Mouse (Mus musculus) forebrain, embryonic 11.5 days (tissue): ENCODE measurements around the gene Jarid2. TPM values are rescaled to one million over a fixed set of nuclear protein-coding genes. Genes with fewer than 3 reads are reported as not detected.

Experiments
- ATAC-seq: fragments of 200-750 bp; cut with Nextera tagmentation; replicated peaks from 2 replicates; pipeline ENCODE4 v1.8.0; 2017; ENCODE audit warnings: moderate TSS enrichment; ENCODE audit not compliant: low FRiP score
- DNase-seq: peaks from one replicate; pipeline ENCODE4 v3.0.0-alpha.2; 2017; ENCODE audit warnings: low spot score
- H3K27ac ChIP-seq: fragments of 300-500 bp; sonication (generic); 2 replicates; pipeline ENCODE4 v1.5.1; 2014; ENCODE audit warnings: low read depth, low read length
- H3K27me3 ChIP-seq: fragments of 300-500 bp; sonication (generic); 2 replicates; pipeline ENCODE4 v1.6.1; 2014; ENCODE audit warnings: mild to moderate bottlenecking, low read length, mixed read lengths; ENCODE audit not compliant: control insufficient read depth, insufficient read depth
- H3K36me3 ChIP-seq: fragments of 300-500 bp; sonication (generic); 2 replicates; pipeline ENCODE4 v1.6.1; 2014; ENCODE audit warnings: mild to moderate bottlenecking, low read length, moderate library complexity, mixed read lengths; ENCODE audit not compliant: control insufficient read depth, insufficient read depth
- H3K4me1 ChIP-seq: fragments of 300-500 bp; sonication (generic); replicated peaks from 2 replicates; pipeline ENCODE4 v1.6.1; 2014; ENCODE audit warnings: low read length, mixed read lengths; ENCODE audit not compliant: control insufficient read depth, insufficient read depth
- H3K4me2 ChIP-seq: fragments of 300-500 bp; sonication (generic); 2 replicates; pipeline ENCODE4 v1.6.1; 2014; ENCODE audit warnings: low read depth, mild to moderate bottlenecking, low read length, moderate library complexity, mixed read lengths; ENCODE audit not compliant: severe bottlenecking
- H3K4me3 ChIP-seq: fragments of 300-500 bp; sonication (generic); 2 replicates; pipeline ENCODE4 v1.5.1; 2014; ENCODE audit warnings: low read depth, low read length
- H3K9ac ChIP-seq: fragments of 300-500 bp; sonication (generic); 2 replicates; pipeline ENCODE4 v1.6.1; 2014; ENCODE audit warnings: low read length
- H3K9me3 ChIP-seq: fragments of 300-500 bp; sonication (generic); 2 replicates; pipeline ENCODE4 v1.6.1; 2016; ENCODE audit warnings: low read length, mixed read lengths; ENCODE audit not compliant: control insufficient read depth
- WGBS: fragments of 180-500 bp; shearing (Covaris S2); extraction: QIAGEN DNeasy Blood & Tissue Kit; methylation state at CpG from one replicate; pipeline ENCODE4 v1.1.7; 2014; 5-methylcytosine and 5-hydroxymethylcytosine counted together
- polyA plus RNA-seq: library from polyadenylated mRNA; unstranded; fragments of >200 nt; fragmentation: Nextera tagmentation; extraction: Ambion mirVana; gene quantifications from 2 replicates; pipeline ENCODE4 v1.2.1, GENCODE M21; 2014

The Jarid2 gene
- polyA plus RNA-seq, 1 experiment from 2014 or later, result 43.6 TPM

GRCm38 (mm10) chr13:44799166-44799565 is 69.9 kb downstream of the Jarid2 start:
- ATAC-seq (no peak), DNase-seq (no peak)
- Histone ChIP-seq H3K27ac (no peak overlapping the region), H3K4me1 (no peaks in the 10 kb centered on the region), H3K9ac (no peak overlapping the region), H3K4me2 (no peak overlapping the region), H3K4me3 (no peak overlapping the region), H3K27me3 (no peaks in the 10 kb centered on the region), H3K36me3 (no peaks in the 10 kb centered on the region), H3K9me3 (no peaks in the 10 kb centered on the region)

GRCm38 (mm10) chr13:44800059-44800458 is 70.8 kb downstream of the Jarid2 start:
- Histone ChIP-seq H3K4me1 (no peaks in the 10 kb centered on the region), H3K4me3 (no peak overlapping the region), H3K4me2 (no peak overlapping the region), H3K36me3 (no peaks in the 10 kb centered on the region), H3K9me3 (no peaks in the 10 kb centered on the region), H3K27me3 (no peaks in the 10 kb centered on the region), H3K9ac (no peak overlapping the region), H3K27ac (no peak overlapping the region)
- ATAC-seq, result no peak
- DNase-seq, result no peak
- WGBS, result 86% methylated on average over 7 of the region's 7 CpGs

GRCm38 (mm10) chr13:44804876-44805275 is 75.6 kb downstream of the Jarid2 start:
- Histone ChIP-seq H3K4me3 (no peak overlapping the region), H3K27ac (no peak overlapping the region), H3K27me3 (no peaks in the 10 kb centered on the region), H3K9me3 (no peaks in the 10 kb centered on the region), H3K4me2 (no peak overlapping the region), H3K4me1 (0 out of 2 replicates have a peak, but pooled peaks cover 2% of the 10 kb centered on the region), H3K36me3 (no peaks in the 10 kb centered on the region), H3K9ac (no peak overlapping the region)
- DNase-seq (peak; percentile 70), ATAC-seq (no peak)
- 47% methylated on average over 1 of the region's 1 CpGs for WGBS

GRCm38 (mm10) chr13:44808307-44808706 is 79.0 kb downstream of the Jarid2 start:
- ATAC-seq (no peak), DNase-seq (no peak)
- no peak overlapping the region for H3K27ac ChIP-seq
- H3K9me3 ChIP-seq, result no peaks in the 10 kb centered on the region
- no peaks in the 10 kb centered on the region for H3K27me3 ChIP-seq
- no peak overlapping the region for H3K9ac ChIP-seq
- no peaks in the 10 kb centered on the region for H3K36me3 ChIP-seq
- no peak overlapping the region for H3K4me3 ChIP-seq
- H3K4me1 ChIP-seq, result 0 out of 2 replicates have a peak, but pooled peaks cover 2% of the 10 kb centered on the region
- H3K4me2 ChIP-seq, result no peak overlapping the region
- WGBS, result 92% methylated on average over 1 of the region's 1 CpGs

GRCm38 (mm10) chr13:44811021-44811420 is 81.7 kb downstream of the Jarid2 start:
- Histone ChIP-seq H3K4me2 (no peak overlapping the region), H3K9ac (no peak overlapping the region), H3K4me1 (peaks cover 7% of the 10 kb centered on the region; the same call in 1 of the 2 replicates), H3K4me3 (no peak overlapping the region), H3K27me3 (no peaks in the 10 kb centered on the region), H3K27ac (no peak overlapping the region), H3K9me3 (no peaks in the 10 kb centered on the region), H3K36me3 (no peaks in the 10 kb centered on the region)
- no peak for ATAC-seq
- WGBS, result 72% methylated on average over 2 of the region's 2 CpGs
- no peak for DNase-seq

- Histone ChIP-seq H3K4me3 (no peak overlapping the region), H3K27ac (no peak overlapping the region), H3K9me3 (no peaks in the 10 kb centered on the region), H3K36me3 (no peaks in the 10 kb centered on the region), H3K9ac (no peak overlapping the region), H3K27me3 (no peaks in the 10 kb centered on the region), H3K4me2 (no peak overlapping the region), H3K4me1 (peaks cover 5% of the 10 kb centered on the region; the same call in 1 of the 2 replicates)
- DNase-seq, result no peak
- 88% methylated on average over 10 of the region's 10 CpGs for WGBS
- no peak for ATAC-seq
These were observed 82.3 kb downstream of the Jarid2 start for GRCm38 (mm10) chr13:44811601-44812000.

GRCm38 (mm10) chr13:44812381-44812780 is 83.1 kb downstream of the Jarid2 start:
- WGBS, result 85% methylated on average over 5 of the region's 5 CpGs
- H3K27me3 ChIP-seq, result no peaks in the 10 kb centered on the region
- H3K4me3 ChIP-seq, result no peak overlapping the region
- H3K4me1 ChIP-seq, result peaks cover 5% of the 10 kb centered on the region; the same call in 1 of the 2 replicates
- ATAC-seq (no peak), DNase-seq (no peak)
- no peaks in the 10 kb centered on the region for H3K36me3 ChIP-seq
- H3K9me3 ChIP-seq, result no peaks in the 10 kb centered on the region
- no peak overlapping the region for H3K4me2 ChIP-seq
- no peak overlapping the region for H3K27ac ChIP-seq
- no peak overlapping the region for H3K9ac ChIP-seq

- no peaks in the 10 kb centered on the region for H3K36me3 ChIP-seq
- no peak overlapping the region for H3K4me3 ChIP-seq
- peaks cover 10% of the 10 kb centered on the region; the same call in 1 of the 2 replicates for H3K4me1 ChIP-seq
- H3K27me3 ChIP-seq, result no peaks in the 10 kb centered on the region
- no peaks in the 10 kb centered on the region for H3K9me3 ChIP-seq
- H3K27ac ChIP-seq, result no peak overlapping the region
- ATAC-seq (no peak), DNase-seq (no peak)
- H3K4me2 ChIP-seq, result no peak overlapping the region
- 22% methylated on average over 4 of the region's 4 CpGs for WGBS
- no peak overlapping the region for H3K9ac ChIP-seq
These were observed 90.1 kb downstream of the Jarid2 start for GRCm38 (mm10) chr13:44819400-44819799.

GRCm38 (mm10) chr13:44822578-44822977 is 93.3 kb downstream of the Jarid2 start:
- DNase-seq (no peak), ATAC-seq (no peak)
- Histone ChIP-seq H3K4me2 (no peak overlapping the region), H3K9me3 (no peaks in the 10 kb centered on the region), H3K9ac (no peak overlapping the region), H3K27ac (no peak overlapping the region), H3K4me1 (peaks cover 5% of the 10 kb centered on the region; the same call in 1 of the 2 replicates), H3K4me3 (no peak overlapping the region), H3K36me3 (no peaks in the 10 kb centered on the region), H3K27me3 (no peaks in the 10 kb centered on the region)
